Mouse (Mus musculus) embryonic facial prominence, embryonic 13.5 days (tissue): Measurements from ENCODE around the gene Flot1. TPM values are rescaled to one million over a fixed set of nuclear protein-coding genes. Genes with fewer than 3 reads are reported as not detected.

ENCODE experiments used
- ATAC-seq: fragments of 200-750 bp; cut with Nextera tagmentation; 2 replicates; pipeline ENCODE4 v1.8.0; 2017; ENCODE audit warnings: low read depth; ENCODE audit not compliant: insufficient number of reproducible peaks, insufficient read depth, low FRiP score, low TSS enrichment
- H3K27ac ChIP-seq: fragments of 300-500 bp; sonication (generic); 2 replicates; pipeline ENCODE4 v1.5.1; 2015; ENCODE audit warnings: moderate library complexity, mild to moderate bottlenecking, inconsistent platforms
- H3K27me3 ChIP-seq: fragments of 300-500 bp; sonication (generic); 2 replicates; pipeline ENCODE4 v1.6.1; 2015; ENCODE audit warnings: mild to moderate bottlenecking, inconsistent platforms
- H3K36me3 ChIP-seq: fragments of 300-500 bp; sonication (generic); 2 replicates; pipeline ENCODE4 v1.6.1; 2015; ENCODE audit warnings: mild to moderate bottlenecking, inconsistent platforms
- H3K4me1 ChIP-seq: fragments of 300-500 bp; sonication (generic); 2 replicates; pipeline ENCODE4 v1.6.1; 2015; ENCODE audit warnings: inconsistent platforms
- H3K4me2 ChIP-seq: fragments of 300-500 bp; sonication (generic); 2 replicates; pipeline ENCODE4 v1.6.1; 2015; ENCODE audit warnings: moderate library complexity, mild to moderate bottlenecking, inconsistent platforms
- H3K4me3 ChIP-seq: fragments of 300-500 bp; sonication (generic); 2 replicates; pipeline ENCODE4 v1.5.1; 2015; ENCODE audit warnings: mild to moderate bottlenecking, inconsistent platforms
- H3K9ac ChIP-seq: fragments of 300-500 bp; sonication (generic); 2 replicates; pipeline ENCODE4 v1.6.1; 2015; ENCODE audit warnings: mild to moderate bottlenecking, inconsistent platforms
- H3K9me3 ChIP-seq: fragments of 300-500 bp; sonication (generic); 2 replicates; pipeline ENCODE4 v1.6.1; 2016; ENCODE audit warnings: inconsistent platforms
- WGBS: fragments of 180-500 bp; shearing (Covaris S2); methylation state at CpG from one replicate; pipeline ENCODE4 v1.1.7; 2015; ENCODE audit warnings: mixed read lengths; 5-methylcytosine and 5-hydroxymethylcytosine counted together
- polyA plus RNA-seq: library from polyadenylated mRNA; unstranded; fragments of >200 nt; fragmentation: Nextera tagmentation; extraction: Ambion mirVana; gene quantifications from 2 replicates; pipeline ENCODE4 v1.2.1, GENCODE M21; 2015

The Flot1 gene
- polyA plus RNA-seq, 1 experiment from 2014 or later = 61.0 TPM

DNA sequence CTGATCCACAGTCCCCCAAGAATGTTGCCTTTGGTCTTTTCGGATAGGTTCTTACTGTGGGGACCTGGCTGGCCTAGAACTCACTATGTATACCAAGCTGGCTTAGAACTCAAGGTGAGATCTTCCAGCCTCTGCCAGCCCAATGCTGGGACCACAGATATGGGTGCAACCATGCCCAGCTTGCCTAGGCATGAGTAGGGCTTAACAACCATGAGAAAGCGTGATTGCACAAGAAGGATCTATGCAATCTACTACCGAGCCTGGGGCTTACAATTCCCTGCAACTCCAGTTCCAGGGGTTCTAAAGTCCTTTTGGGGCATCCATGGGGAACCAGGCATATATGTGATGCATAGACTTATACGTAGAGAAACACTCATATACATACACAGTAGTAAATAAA, 32.1 kb upstream of the Flot1 start:
- Histone ChIP-seq H3K27ac (no peak overlapping the region), H3K4me1 (no peaks in the 10 kb centered on the region), H3K9ac (no peak overlapping the region), H3K9me3 (no peaks in the 10 kb centered on the region), H3K36me3 (no peaks in the 10 kb centered on the region), H3K4me2 (no peak overlapping the region), H3K27me3 (no peaks in the 10 kb centered on the region), H3K4me3 (no peak overlapping the region)
- ATAC-seq = no peak
- whole genome bisulfite sequencing = 91% methylated on average over 4 of the region's 4 CpGs

DNA sequence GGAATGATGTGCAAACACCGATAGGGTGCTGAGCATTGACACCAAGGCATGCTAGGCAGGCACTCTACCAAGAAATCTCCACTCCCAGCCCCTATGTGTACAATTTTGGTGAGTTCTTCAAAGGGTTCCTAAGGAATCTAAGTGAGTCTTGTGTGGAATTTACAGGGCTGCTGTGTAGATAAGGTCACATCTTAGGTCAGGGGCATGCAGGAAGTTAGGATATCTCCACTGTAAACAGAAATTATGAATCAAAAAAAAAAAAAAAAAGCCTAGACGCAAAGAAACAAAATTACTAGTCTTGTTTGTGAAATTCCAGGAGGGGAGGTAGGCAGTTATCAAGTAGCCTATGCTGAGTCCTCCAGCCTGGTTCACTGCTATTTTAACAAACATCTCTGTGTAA, 30.2 kb upstream of the Flot1 start:
- no peak for ATAC-seq

GRCm38 (mm10) chr17:35795099-35795498, 27.9 kb upstream of the Flot1 start:
- no peak overlapping the region for H3K27ac ChIP-seq
- no peak overlapping the region for H3K4me2 ChIP-seq
- no peak for ATAC-seq
- no peaks in the 10 kb centered on the region for H3K27me3 ChIP-seq
- 58% methylated on average over 2 of the region's 2 CpGs for WGBS
- no peak overlapping the region for H3K4me3 ChIP-seq
- H3K9me3 ChIP-seq = peaks cover 3% of the 10 kb centered on the region; the same call in 1 of the 2 replicates
- no peaks in the 10 kb centered on the region for H3K36me3 ChIP-seq
- H3K9ac ChIP-seq = no peak overlapping the region
- no peaks in the 10 kb centered on the region for H3K4me1 ChIP-seq

More for the DNA sequence above, 30.2 kb upstream of the Flot1 start:
- Histone ChIP-seq H3K4me1 (no peaks in the 10 kb centered on the region), H3K27ac (no peak overlapping the region), H3K4me2 (no peak overlapping the region), H3K27me3 (no peaks in the 10 kb centered on the region), H3K36me3 (no peaks in the 10 kb centered on the region), H3K4me3 (no peak overlapping the region), H3K9me3 (no peaks in the 10 kb centered on the region), H3K9ac (no peak overlapping the region)
- WGBS = 79% methylated on average over 2 of the region's 2 CpGs

- H3K4me2 ChIP-seq = no peak overlapping the region
- H3K36me3 ChIP-seq = no peaks in the 10 kb centered on the region
- ATAC-seq = no peak
- WGBS = 75% methylated on average over 6 of the region's 6 CpGs
- no peak overlapping the region for H3K4me3 ChIP-seq
- H3K27me3 ChIP-seq = no peaks in the 10 kb centered on the region
- no peak overlapping the region for H3K9ac ChIP-seq
- H3K4me1 ChIP-seq = no peaks in the 10 kb centered on the region
- H3K27ac ChIP-seq = no peak overlapping the region
- H3K9me3 ChIP-seq = peaks cover 3% of the 10 kb centered on the region; the same call in 1 of the 2 replicates
Observed at GRCm38 (mm10) chr17:35795656-35796055, 27.4 kb upstream of the Flot1 start.

GRCm38 (mm10) chr17:35796835-35797234, 26.2 kb upstream of the Flot1 start:
- H3K4me3 ChIP-seq = no peak overlapping the region
- no peak overlapping the region for H3K9ac ChIP-seq
- no peaks in the 10 kb centered on the region for H3K4me1 ChIP-seq
- no peaks in the 10 kb centered on the region for H3K27me3 ChIP-seq
- no peak for ATAC-seq
- 57% methylated on average over 5 of the region's 5 CpGs for WGBS
- no peaks in the 10 kb centered on the region for H3K36me3 ChIP-seq
- H3K4me2 ChIP-seq = no peak overlapping the region
- peaks cover 3% of the 10 kb centered on the region; the same call in 1 of the 2 replicates for H3K9me3 ChIP-seq
- H3K27ac ChIP-seq = no peak overlapping the region

DNA sequence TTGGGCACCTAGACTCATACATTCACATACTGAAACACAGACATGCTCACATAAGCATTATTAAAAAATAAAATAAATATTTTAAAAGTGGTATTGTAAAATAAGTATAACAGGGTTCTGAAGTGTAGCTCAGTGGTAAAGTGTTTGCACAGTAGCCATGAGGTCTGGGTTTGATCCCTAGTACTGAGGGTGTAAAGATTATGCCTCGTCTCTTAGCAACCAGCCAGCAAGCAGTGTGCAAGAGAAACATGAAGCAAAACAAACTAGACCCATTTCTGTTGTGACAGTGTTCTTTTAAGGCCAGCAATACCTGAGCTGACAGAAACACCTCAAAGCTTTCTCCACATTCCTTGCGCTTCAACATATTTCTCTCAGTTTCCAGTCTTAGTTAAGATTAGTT, 22.1 kb upstream of the Flot1 start:
- H3K4me1 ChIP-seq = peaks cover 9% of the 10 kb centered on the region
- H3K4me3 ChIP-seq = no peak overlapping the region
- peaks cover 3% of the 10 kb centered on the region; the same call in 1 of the 2 replicates for H3K9me3 ChIP-seq
- no peaks in the 10 kb centered on the region for H3K36me3 ChIP-seq
- H3K9ac ChIP-seq = no peak overlapping the region
- H3K4me2 ChIP-seq = no peak overlapping the region
- WGBS = 79% methylated on average over 2 of the region's 2 CpGs
- H3K27me3 ChIP-seq = no peaks in the 10 kb centered on the region
- ATAC-seq = no peak
- 0 out of 2 replicates have a peak overlapping the region, but pooled peaks have one; percentile 11 for H3K27ac ChIP-seq

GRCm38 (mm10) chr17:35803020-35803419, 20.0 kb upstream of the Flot1 start:
- WGBS = 26% methylated on average over 6 of the region's 6 CpGs

DNA sequence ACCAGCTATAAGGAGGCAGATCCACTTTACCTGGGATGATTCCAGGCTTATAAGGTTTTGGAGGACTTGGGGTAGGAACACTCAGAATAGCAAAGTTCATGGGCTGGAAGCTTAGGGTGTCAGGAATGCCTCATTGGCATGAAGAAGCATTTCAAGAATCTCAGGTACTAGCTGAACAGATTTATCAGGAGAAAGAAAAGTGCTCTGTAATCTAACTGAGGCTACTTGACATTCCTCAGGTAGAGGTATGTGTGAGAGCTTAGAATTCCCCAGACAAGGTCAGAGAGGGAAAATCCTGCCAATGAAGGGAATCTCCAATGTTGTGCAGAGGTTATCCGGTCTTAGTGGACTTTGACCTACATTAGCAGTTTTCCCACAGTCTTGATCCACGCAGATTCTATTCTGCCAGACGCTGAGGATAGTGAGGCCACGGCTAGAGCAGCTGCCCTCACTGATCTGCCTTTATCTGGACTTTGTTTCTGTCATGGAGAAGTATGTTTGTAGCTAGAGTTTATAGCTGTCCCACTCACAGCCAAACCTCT, 19.1 kb upstream of the Flot1 start:
- H3K36me3 ChIP-seq = no peaks in the 10 kb centered on the region
- WGBS = 82% methylated on average over 4 of the region's 4 CpGs
- H3K27me3 ChIP-seq = no peaks in the 10 kb centered on the region
- no peak overlapping the region for H3K4me3 ChIP-seq
- H3K27ac ChIP-seq = no peak overlapping the region
- H3K4me2 ChIP-seq = no peak overlapping the region
- peaks cover 9% of the 10 kb centered on the region for H3K4me1 ChIP-seq
- H3K9me3 ChIP-seq = no peaks in the 10 kb centered on the region
- ATAC-seq = no peak
- H3K9ac ChIP-seq = no peak overlapping the region

More at GRCm38 (mm10) chr17:35803020-35803419, 20.0 kb upstream of the Flot1 start:
- Histone ChIP-seq H3K27me3 (no peaks in the 10 kb centered on the region), H3K27ac (peak overlapping the region; percentile 36; the same call in 1 of the 2 replicates), H3K4me2 (no peak overlapping the region), H3K9ac (no peak overlapping the region), H3K9me3 (peaks cover 3% of the 10 kb centered on the region; the same call in 1 of the 2 replicates), H3K36me3 (no peaks in the 10 kb centered on the region), H3K4me3 (no peak overlapping the region), H3K4me1 (peaks cover 9% of the 10 kb centered on the region)
- no peak for ATAC-seq

DNA sequence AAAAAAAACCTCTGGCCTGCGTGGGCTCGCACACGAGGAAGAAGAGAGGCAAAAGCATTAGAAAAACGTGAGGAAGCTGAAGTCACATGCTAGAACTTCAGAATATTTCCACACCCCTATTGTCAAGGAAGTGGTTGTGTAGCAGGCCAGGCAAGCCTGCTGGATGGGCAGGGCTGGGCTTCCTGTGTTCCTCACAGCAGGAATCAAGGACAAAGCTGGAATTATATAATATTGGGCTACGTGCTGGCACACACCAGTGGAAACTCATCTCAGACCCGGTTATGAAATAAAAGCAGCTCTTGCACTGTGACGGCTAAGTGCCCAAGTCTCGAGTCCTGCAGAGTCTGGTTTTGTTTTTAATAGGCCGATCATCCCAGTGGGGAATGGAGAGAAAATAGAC, 15.0 kb upstream of the Flot1 start:
- Histone ChIP-seq H3K4me1 (peaks cover 13% of the 10 kb centered on the region), H3K36me3 (no peaks in the 10 kb centered on the region), H3K27ac (peak overlapping the region; percentile 62), H3K27me3 (no peaks in the 10 kb centered on the region), H3K4me3 (no peak overlapping the region), H3K9ac (no peak overlapping the region), H3K9me3 (no peaks in the 10 kb centered on the region), H3K4me2 (no peak overlapping the region)
- 49% methylated on average over 9 of the region's 9 CpGs for WGBS
- no peak for ATAC-seq

DNA sequence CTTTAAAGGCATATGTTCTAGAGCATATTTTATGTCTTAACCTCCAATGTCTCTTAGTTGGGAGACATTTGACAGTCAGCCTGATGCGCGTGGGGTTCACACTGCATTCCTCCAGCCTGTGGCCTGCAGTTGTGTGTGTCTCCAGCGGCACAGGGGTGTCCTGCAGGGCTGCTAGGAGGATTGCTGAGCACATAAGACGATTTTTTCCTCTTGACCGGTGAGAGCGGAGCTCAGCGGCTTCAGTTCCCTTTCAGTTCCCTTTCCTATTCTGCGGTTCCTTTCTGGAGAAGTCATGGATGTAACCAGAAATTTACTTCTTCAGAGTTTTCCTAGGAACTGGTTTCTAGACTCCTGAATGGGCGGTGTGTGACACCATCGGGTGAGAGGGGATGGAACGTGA, 13.6 kb upstream of the Flot1 start:
- no peak overlapping the region for H3K9ac ChIP-seq
- no peak for ATAC-seq
- H3K27ac ChIP-seq = no peak overlapping the region
- no peak overlapping the region for H3K4me3 ChIP-seq
- H3K4me1 ChIP-seq = peaks cover 23% of the 10 kb centered on the region
- 87% methylated on average over 11 of the region's 11 CpGs for WGBS
- H3K9me3 ChIP-seq = no peaks in the 10 kb centered on the region
- no peaks in the 10 kb centered on the region for H3K27me3 ChIP-seq
- H3K4me2 ChIP-seq = no peak overlapping the region
- H3K36me3 ChIP-seq = no peaks in the 10 kb centered on the region

DNA sequence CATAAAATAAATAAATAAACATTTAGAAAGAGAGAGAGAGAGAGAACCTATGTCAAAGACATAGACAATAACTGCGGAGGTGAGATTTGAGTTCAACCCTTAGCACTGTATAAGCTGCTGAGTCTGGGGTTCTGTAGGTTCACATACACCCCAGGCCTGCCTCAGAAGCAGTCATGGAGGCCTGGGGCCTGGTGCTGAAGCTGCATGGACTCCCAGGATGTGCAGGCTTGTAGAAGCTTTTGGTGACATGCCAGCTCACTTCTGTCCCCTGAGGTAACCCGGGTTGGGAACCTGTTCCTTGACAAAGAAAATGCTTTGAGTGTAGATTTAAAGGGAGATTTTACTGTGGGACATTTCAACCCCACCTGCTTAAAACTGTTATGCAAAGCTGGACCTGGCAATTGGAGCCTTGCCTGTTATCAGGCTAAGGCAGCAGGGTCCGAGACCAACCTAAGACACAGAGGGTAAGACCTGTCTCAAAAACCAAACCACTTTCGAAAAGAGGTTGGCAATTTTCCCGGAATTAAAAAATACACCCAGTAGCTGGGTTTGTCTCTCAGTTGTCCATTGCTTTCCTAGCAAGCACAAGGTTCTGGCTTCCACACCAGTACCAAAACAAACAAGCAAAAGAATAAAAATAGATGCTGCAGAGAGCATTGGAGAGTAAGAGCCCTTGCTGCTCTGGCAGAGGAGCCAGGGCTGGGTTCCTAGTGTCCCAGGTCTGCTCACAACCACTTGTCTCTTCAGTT, 12.0 kb upstream of the Flot1 start:
- no peak for ATAC-seq
- Histone ChIP-seq H3K4me3 (no peak overlapping the region), H3K27me3 (no peaks in the 10 kb centered on the region), H3K27ac (peak overlapping the region; percentile 91; the same call in 1 of the 2 replicates), H3K9me3 (no peaks in the 10 kb centered on the region), H3K4me2 (no peak overlapping the region), H3K9ac (no peak overlapping the region), H3K36me3 (no peaks in the 10 kb centered on the region), H3K4me1 (peaks cover 38% of the 10 kb centered on the region)
- 83% methylated on average over 5 of the region's 5 CpGs for WGBS

GRCm38 (mm10) chr17:35812307-35812706, 10.7 kb upstream of the Flot1 start:
- H3K4me3 ChIP-seq = no peak overlapping the region
- H3K27me3 ChIP-seq = no peaks in the 10 kb centered on the region
- H3K4me2 ChIP-seq = no peak overlapping the region
- 65% methylated on average over 5 of the region's 5 CpGs for WGBS
- H3K27ac ChIP-seq = peak overlapping the region; percentile 91
- peak overlapping the region; percentile 27; the same call in 1 of the 2 replicates for H3K9ac ChIP-seq
- ATAC-seq = no peak
- peaks cover 50% of the 10 kb centered on the region for H3K4me1 ChIP-seq
- no peaks in the 10 kb centered on the region for H3K9me3 ChIP-seq
- H3K36me3 ChIP-seq = no peaks in the 10 kb centered on the region
